Mouse (Mus musculus): Measurements from ENCODE around the gene Aox2. TPM values are rescaled to one million over a fixed set of nuclear protein-coding genes. Genes with fewer than 3 reads are reported as not detected.

The Aox2 gene
- polyA plus RNA-seq, 1 experiment, result not detected

- Histone ChIP-seq H3K9me3 (ENCODE audit: control insufficient read depth, low read length) (no peaks in the 10 kb centered on the region), H3K27me3 (ENCODE audit: control insufficient read depth) (no peaks in the 10 kb centered on the region), H3K36me3 (ENCODE audit: control insufficient read depth) (peaks cover 94% of the 10 kb centered on the region), H3K4me1 (ENCODE audit: control insufficient read depth) (no peaks in the 10 kb centered on the region; the same call in 1 of the 2 replicates), H3K4me3 (replicated peaks) (no peak overlapping the region)
- TF ChIP-seq TAL1 (IDR thresholded peaks at IDR 0.05; ENCODE audit: low read length) (no peak), GATA1 (IDR thresholded peaks at IDR 0.05; ENCODE audit: low read length) (no peak)
Observed at GRCm38 (mm10) chr1:58401396-58401795, 123.3 kb downstream of the Aox2 start.

- peaks cover 93% of the 10 kb centered on the region for H3K36me3 ChIP-seq (ENCODE audit: control insufficient read depth)
- no peaks in the 10 kb centered on the region for H3K9me3 ChIP-seq (ENCODE audit: control insufficient read depth, low read length)
- no peak for TF ChIP-seq GATA1 (IDR thresholded peaks at IDR 0.05; ENCODE audit: low read length)
- TF ChIP-seq TAL1 (IDR thresholded peaks at IDR 0.05; ENCODE audit: low read length), result no peak
- no peaks in the 10 kb centered on the region for H3K27me3 ChIP-seq (ENCODE audit: control insufficient read depth)
- H3K4me3 ChIP-seq (replicated peaks), result no peak overlapping the region
- H3K4me1 ChIP-seq (ENCODE audit: control insufficient read depth), result no peaks in the 10 kb centered on the region
Observed at GRCm38 (mm10) chr1:58403745-58404144, 125.6 kb downstream of the Aox2 start.

DNA sequence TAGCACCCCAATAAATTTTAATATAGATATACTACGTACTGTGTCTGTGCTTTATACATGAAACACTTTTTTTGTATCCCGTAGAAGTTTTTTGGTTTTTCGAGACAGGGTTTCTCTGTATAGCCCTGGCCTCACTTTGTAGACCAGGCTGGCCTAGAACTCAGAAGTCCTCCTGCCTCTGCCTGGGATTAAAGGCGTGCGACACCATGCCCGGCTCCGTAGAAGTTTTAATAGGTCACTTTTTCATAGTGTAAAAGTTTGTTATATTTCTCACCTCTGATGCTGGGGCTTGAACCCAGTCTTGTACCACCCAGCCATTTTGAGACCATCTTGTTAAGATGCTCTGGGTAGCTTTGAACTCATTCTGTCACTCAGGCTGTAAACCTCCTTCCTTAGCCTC lies 129.2 kb downstream of the Aox2 start:
- TF ChIP-seq GATA1 (IDR thresholded peaks at IDR 0.05; ENCODE audit: low read length) (no peak), TAL1 (IDR thresholded peaks at IDR 0.05; ENCODE audit: low read length) (no peak)
- Histone ChIP-seq H3K4me3 (replicated peaks) (no peak overlapping the region), H3K36me3 (ENCODE audit: control insufficient read depth) (peaks cover 93% of the 10 kb centered on the region), H3K4me1 (ENCODE audit: control insufficient read depth) (no peaks in the 10 kb centered on the region), H3K9me3 (ENCODE audit: control insufficient read depth, low read length) (no peaks in the 10 kb centered on the region), H3K27me3 (ENCODE audit: control insufficient read depth) (no peaks in the 10 kb centered on the region)

GRCm38 (mm10) chr1:58408141-58408540 lies 130.0 kb downstream of the Aox2 start:
- Histone ChIP-seq H3K36me3 (ENCODE audit: control insufficient read depth) (peaks cover 93% of the 10 kb centered on the region), H3K27me3 (ENCODE audit: control insufficient read depth) (no peaks in the 10 kb centered on the region), H3K4me1 (ENCODE audit: control insufficient read depth) (no peaks in the 10 kb centered on the region), H3K9me3 (ENCODE audit: control insufficient read depth, low read length) (no peaks in the 10 kb centered on the region), H3K4me3 (replicated peaks) (no peak overlapping the region)
- TF ChIP-seq GATA1 (IDR thresholded peaks at IDR 0.05; ENCODE audit: low read length) (no peak), TAL1 (IDR thresholded peaks at IDR 0.05; ENCODE audit: low read length) (no peak)

GRCm38 (mm10) chr1:58409553-58410197 lies 131.5 kb downstream of the Aox2 start:
- TF ChIP-seq GATA1 (IDR thresholded peaks at IDR 0.05; ENCODE audit: low read length) (no peak), TAL1 (IDR thresholded peaks at IDR 0.05; ENCODE audit: low read length) (no peak)
- no peaks in the 10 kb centered on the region for H3K4me1 ChIP-seq (ENCODE audit: control insufficient read depth)
- no peak overlapping the region for H3K4me3 ChIP-seq (replicated peaks)
- H3K9me3 ChIP-seq (ENCODE audit: control insufficient read depth, low read length), result no peaks in the 10 kb centered on the region
- no peaks in the 10 kb centered on the region for H3K27me3 ChIP-seq (ENCODE audit: control insufficient read depth)
- peaks cover 93% of the 10 kb centered on the region for H3K36me3 ChIP-seq (ENCODE audit: control insufficient read depth)

GRCm38 (mm10) chr1:58410198-58410588 lies 132.1 kb downstream of the Aox2 start:
- peaks cover 94% of the 10 kb centered on the region for H3K36me3 ChIP-seq (ENCODE audit: control insufficient read depth)
- H3K9me3 ChIP-seq (ENCODE audit: control insufficient read depth, low read length), result no peaks in the 10 kb centered on the region
- no peak for TF ChIP-seq GATA1 (IDR thresholded peaks at IDR 0.05; ENCODE audit: low read length)
- no peak for TF ChIP-seq TAL1 (IDR thresholded peaks at IDR 0.05; ENCODE audit: low read length)
- no peaks in the 10 kb centered on the region for H3K27me3 ChIP-seq (ENCODE audit: control insufficient read depth)
- no peaks in the 10 kb centered on the region for H3K4me1 ChIP-seq (ENCODE audit: control insufficient read depth)
- no peak overlapping the region for H3K4me3 ChIP-seq (replicated peaks)

DNA sequence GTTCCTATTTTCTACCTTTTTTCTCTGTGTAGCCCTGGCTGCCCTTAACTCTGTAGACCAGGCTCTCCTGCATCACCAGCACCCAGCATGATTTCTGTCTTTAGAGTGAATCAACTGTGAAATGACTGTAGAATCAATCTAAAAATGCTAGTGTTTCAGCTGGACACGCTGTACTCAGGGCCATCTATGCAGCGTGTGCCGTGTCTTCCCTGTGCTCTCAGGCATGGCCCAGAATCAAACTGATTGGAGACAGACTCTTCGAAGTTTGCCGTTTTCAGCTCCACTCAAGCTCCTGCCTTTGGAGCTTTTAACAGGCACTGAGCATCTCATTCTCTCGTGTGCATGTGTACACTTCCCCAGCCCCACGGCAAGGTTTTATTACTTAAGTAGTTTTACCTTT lies 132.7 kb downstream of the Aox2 start:
- TF ChIP-seq GATA1 (IDR thresholded peaks at IDR 0.05; ENCODE audit: low read length), result no peak
- TF ChIP-seq TAL1 (IDR thresholded peaks at IDR 0.05; ENCODE audit: low read length), result no peak
- Histone ChIP-seq H3K27me3 (ENCODE audit: control insufficient read depth) (no peaks in the 10 kb centered on the region), H3K4me1 (ENCODE audit: control insufficient read depth) (no peaks in the 10 kb centered on the region), H3K36me3 (ENCODE audit: control insufficient read depth) (peaks cover 96% of the 10 kb centered on the region), H3K4me3 (replicated peaks) (no peak overlapping the region), H3K9me3 (ENCODE audit: control insufficient read depth, low read length) (no peaks in the 10 kb centered on the region)

GRCm38 (mm10) chr1:58415442-58415841 lies 137.3 kb downstream of the Aox2 start:
- no peak overlapping the region for H3K4me3 ChIP-seq (replicated peaks)
- no peak for TF ChIP-seq GATA1 (IDR thresholded peaks at IDR 0.05; ENCODE audit: low read length)
- TF ChIP-seq TAL1 (IDR thresholded peaks at IDR 0.05; ENCODE audit: low read length), result no peak
- peaks cover 9% of the 10 kb centered on the region for H3K4me1 ChIP-seq (ENCODE audit: control insufficient read depth)
- H3K9me3 ChIP-seq (ENCODE audit: control insufficient read depth, low read length), result no peaks in the 10 kb centered on the region
- H3K27me3 ChIP-seq (ENCODE audit: control insufficient read depth), result no peaks in the 10 kb centered on the region
- peaks cover 99% of the 10 kb centered on the region for H3K36me3 ChIP-seq (ENCODE audit: control insufficient read depth)

DNA sequence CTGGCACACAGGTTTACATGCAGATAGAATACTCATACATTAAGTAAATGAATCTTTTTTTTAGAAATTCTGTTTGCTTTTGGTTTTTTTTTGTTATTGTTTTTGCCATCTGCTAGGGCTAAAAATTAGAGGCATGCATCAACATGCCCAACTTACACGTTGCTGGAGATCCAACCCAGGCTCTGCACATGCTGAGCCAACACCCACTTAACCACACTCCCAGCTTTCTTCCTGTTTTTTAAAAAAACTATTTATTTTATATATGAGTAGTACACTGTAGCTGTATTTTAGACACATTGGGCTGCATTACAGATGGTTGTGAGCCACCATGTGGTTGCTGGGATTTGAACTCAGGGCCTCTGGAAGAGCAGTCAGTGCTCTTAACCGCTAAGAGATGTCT lies 137.9 kb downstream of the Aox2 start:
- H3K4me3 ChIP-seq (replicated peaks), result no peak overlapping the region
- H3K27me3 ChIP-seq (ENCODE audit: control insufficient read depth), result no peaks in the 10 kb centered on the region
- peaks cover 99% of the 10 kb centered on the region for H3K36me3 ChIP-seq (ENCODE audit: control insufficient read depth)
- peaks cover 14% of the 10 kb centered on the region for H3K4me1 ChIP-seq (ENCODE audit: control insufficient read depth)
- H3K9me3 ChIP-seq (ENCODE audit: control insufficient read depth, low read length), result no peaks in the 10 kb centered on the region
- no peak for TF ChIP-seq GATA1 (IDR thresholded peaks at IDR 0.05; ENCODE audit: low read length)
- TF ChIP-seq TAL1 (IDR thresholded peaks at IDR 0.05; ENCODE audit: low read length), result no peak

DNA sequence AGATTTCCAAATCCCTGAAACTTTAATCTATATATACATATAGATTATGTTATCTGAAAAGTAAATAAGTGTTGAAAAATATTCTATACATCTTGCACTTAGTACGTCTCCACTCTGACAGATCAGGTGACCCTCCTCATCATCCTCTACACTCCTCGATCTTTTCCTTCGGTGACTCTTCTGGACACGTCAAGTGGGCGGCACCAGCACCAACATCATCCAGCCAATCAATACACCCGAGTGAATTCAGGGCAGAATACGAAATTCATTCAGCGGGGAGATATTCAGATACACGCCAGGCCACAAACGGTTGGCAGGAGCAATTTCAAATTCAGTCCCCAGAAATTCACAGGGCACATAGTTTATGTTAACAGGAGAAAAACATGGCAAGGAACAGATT lies 141.9 kb downstream of the Aox2 start:
- H3K4me1 ChIP-seq (ENCODE audit: control insufficient read depth), result peaks cover 39% of the 10 kb centered on the region
- no peak overlapping the region for H3K4me3 ChIP-seq (replicated peaks)
- TF ChIP-seq TAL1 (IDR thresholded peaks at IDR 0.05; ENCODE audit: low read length), result no peak
- H3K27me3 ChIP-seq (ENCODE audit: control insufficient read depth), result no peaks in the 10 kb centered on the region
- peaks cover 78% of the 10 kb centered on the region for H3K36me3 ChIP-seq (ENCODE audit: control insufficient read depth)
- no peaks in the 10 kb centered on the region for H3K9me3 ChIP-seq (ENCODE audit: control insufficient read depth, low read length)
